Mouse (Mus musculus) bone marrow macrophage, adult 2 months (primary cell): ENCODE measurements around the gene Golga4. TPM values are rescaled to one million over a fixed set of nuclear protein-coding genes. Genes with fewer than 3 reads are reported as not detected.

Experiments
- H3K27ac ChIP-seq: 2 replicates; pipeline ENCODE4 v1.5.1; 2012; ENCODE audit warnings: low read depth, low read length; ENCODE audit not compliant: insufficient read depth
- H3K4me1 ChIP-seq: 2 replicates; pipeline ENCODE4 v1.6.1; 2012; ENCODE audit warnings: low read length; ENCODE audit not compliant: control insufficient read depth, insufficient read depth
- H3K4me3 ChIP-seq: 2 replicates; pipeline ENCODE4 v1.5.1; 2012; ENCODE audit warnings: mild to moderate bottlenecking, low read length, moderate library complexity; ENCODE audit not compliant: insufficient read depth
- CTCF ChIP-seq: IDR thresholded peaks from 2 replicates; pipeline ENCODE4 v1.5.1; 2012; ENCODE audit warnings: low read depth, mild to moderate bottlenecking, low read length, moderate library complexity
- POLR2A ChIP-seq: IDR thresholded peaks from 2 replicates; pipeline ENCODE4 v1.6.1; 2012; ENCODE audit warnings: mild to moderate bottlenecking, low read depth, low read length, borderline replicate concordance
- polyA plus RNA-seq: library from polyadenylated mRNA; stranded (reverse); fragments of >200 nt; gene quantifications from 2 replicates; pipeline ENCODE4 v1.2.4, GENCODE M21; 2012; ENCODE audit not compliant: missing spikeins, insufficient read depth, insufficient read length

Golga4 gene
- polyA plus RNA-seq, 1 experiment, result 52.2 TPM

GRCm38 (mm10) chr9:118620807-118621206, 114.7 kb downstream of the Golga4 start:
- Histone ChIP-seq H3K4me1 (peaks cover 5% of the 10 kb centered on the region; the same call in 1 of the 2 replicates), H3K4me3 (no peak overlapping the region), H3K27ac (no peak overlapping the region)
- no peak for TF ChIP-seq POLR2A
- TF ChIP-seq CTCF, result no peak

GRCm38 (mm10) chr9:118621691-118622090, 115.6 kb downstream of the Golga4 start:
- H3K4me3 ChIP-seq, result no peak overlapping the region
- TF ChIP-seq CTCF (no peak), POLR2A (no peak)
- no peak overlapping the region for H3K27ac ChIP-seq
- H3K4me1 ChIP-seq, result peaks cover 5% of the 10 kb centered on the region; the same call in 1 of the 2 replicates

GRCm38 (mm10) chr9:118622376-118623166, 116.5 kb downstream of the Golga4 start:
- no peak overlapping the region for H3K27ac ChIP-seq
- TF ChIP-seq POLR2A (no peak), CTCF (no peak)
- H3K4me3 ChIP-seq, result no peak overlapping the region
- H3K4me1 ChIP-seq, result peaks cover 2% of the 10 kb centered on the region; the same call in 1 of the 2 replicates

GRCm38 (mm10) chr9:118623483-118623882, 117.4 kb downstream of the Golga4 start:
- H3K27ac ChIP-seq, result no peak overlapping the region
- H3K4me1 ChIP-seq, result peaks cover 2% of the 10 kb centered on the region; the same call in 1 of the 2 replicates
- no peak for TF ChIP-seq POLR2A
- no peak for TF ChIP-seq CTCF
- H3K4me3 ChIP-seq, result no peak overlapping the region

- no peak for TF ChIP-seq CTCF
- TF ChIP-seq POLR2A, result no peak
- no peak overlapping the region for H3K4me3 ChIP-seq
- 0 out of 2 replicates have a peak, but pooled peaks cover 2% of the 10 kb centered on the region for H3K4me1 ChIP-seq
- no peak overlapping the region for H3K27ac ChIP-seq
Observed at GRCm38 (mm10) chr9:118624146-118624545, 118.1 kb downstream of the Golga4 start.

GRCm38 (mm10) chr9:118629763-118630379, 123.8 kb downstream of the Golga4 start:
- TF ChIP-seq POLR2A (no peak), CTCF (no peak)
- Histone ChIP-seq H3K27ac (no peak overlapping the region), H3K4me3 (no peak overlapping the region), H3K4me1 (peaks cover 18% of the 10 kb centered on the region)

Other genes with a start within 250 kb of the Golga4 start
- not detected in 2 replicates for gene Eomes, start 28.1 kb upstream of the Golga4 start, polyA plus RNA-seq
- gene Itga9, start 100.4 kb downstream of the Golga4 start, polyA plus RNA-seq, result 4.2 and 5.3 TPM in 2 replicates